Mouse (Mus musculus) megakaryocyte, adult 5-6 weeks (primary cell): ENCODE data around the gene Bard1. TPM values are rescaled to one million over a fixed set of nuclear protein-coding genes. Genes with fewer than 3 reads are reported as not detected.
A peak's percentile ranks its signal among the peaks of the same experiment; 100 is the strongest.

Source experiments
- ATAC-seq: 2 replicates; pipeline ENCODE4 v1.8.0; 2016; ENCODE audit warnings: mild to moderate bottlenecking, inconsistent platforms; ENCODE audit not compliant: poor library complexity, severe bottlenecking
- total RNA-seq, 2 experiments: library from RNA; stranded (forward) in 1 of 2; stranded (reverse) in 1 of 2; fragments of 153-499, 151-499 nt in 1 of 2; fragments of 221-1000, 200-1000 nt in 1 of 2; gene quantifications; 2 replicates each; pipeline versions ENCODE4 v1.2.3 to v1.2.4; 2015 to 2017

The Bard1 gene
- total RNA-seq (2015) (25.6 and 27.2 TPM in 2 replicates), total RNA-seq (2017) (15.6 and 18.6 TPM in 2 replicates)

- ATAC-seq, result peak; percentile 80
Observed at GRCm38 (mm10) chr1:71102344-71103173, at the start of gene Bard1. Bard1 (minus strand) TSS chr1:71103146.

GRCm38 (mm10) chr1:71127171-71127570 lies 24.2 kb upstream of the Bard1 start:
- ATAC-seq, result no peak

GRCm38 (mm10) chr1:71118511-71118910 lies 15.6 kb upstream of the Bard1 start:
- ATAC-seq, result no peak

GRCm38 (mm10) chr1:71117253-71117652 lies 14.3 kb upstream of the Bard1 start:
- ATAC-seq, result no peak

- ATAC-seq, result peak; percentile 89
Observed at GRCm38 (mm10) chr1:71115781-71116180, 12.8 kb upstream of the Bard1 start.

- ATAC-seq, result no peak
Observed at GRCm38 (mm10) chr1:71109858-71110257, 6.9 kb upstream of the Bard1 start.

- ATAC-seq, result no peak
Observed at GRCm38 (mm10) chr1:71106127-71106526, 3.2 kb upstream of the Bard1 start.

GRCm38 (mm10) chr1:71105724-71106123 lies 2.8 kb upstream of the Bard1 start:
- ATAC-seq, result no peak

GRCm38 (mm10) chr1:71103174-71103864 lies 373 bp upstream of the Bard1 start:
- no peak for ATAC-seq

- no peak for ATAC-seq
Observed at GRCm38 (mm10) chr1:71101369-71101970, 1.5 kb downstream of the Bard1 start.

- ATAC-seq, result no peak
Observed at GRCm38 (mm10) chr1:71100591-71101368, 2.2 kb downstream of the Bard1 start.

- peak; percentile 3; the same call in 1 of the 2 replicates for ATAC-seq
Observed at GRCm38 (mm10) chr1:71099945-71100515, 2.9 kb downstream of the Bard1 start.

- ATAC-seq, result no peak
Observed at GRCm38 (mm10) chr1:71096031-71096430, 6.9 kb downstream of the Bard1 start.

- ATAC-seq, result no peak
Observed at GRCm38 (mm10) chr1:71095211-71095805, 7.6 kb downstream of the Bard1 start.

GRCm38 (mm10) chr1:71075651-71076050 lies 27.3 kb downstream of the Bard1 start:
- ATAC-seq, result no peak

GRCm38 (mm10) chr1:71070771-71071170 lies 32.2 kb downstream of the Bard1 start:
- ATAC-seq, result no peak

GRCm38 (mm10) chr1:71068728-71069304 lies 34.1 kb downstream of the Bard1 start:
- ATAC-seq, result no peak

GRCm38 (mm10) chr1:71063885-71064492 lies 39.0 kb downstream of the Bard1 start:
- ATAC-seq, result no peak

GRCm38 (mm10) chr1:71056143-71056542 lies 46.8 kb downstream of the Bard1 start:
- ATAC-seq, result no peak
